Mouse (Mus musculus) C2C12 (cell line): Measurements from ENCODE around the gene Gm10570. TPM values are rescaled to one million over a fixed set of nuclear protein-coding genes. Genes with fewer than 3 reads are reported as not detected.

Experiments
- H3K27me3 ChIP-seq: one replicate; pipeline ENCODE4 v1.6.1; 2011; ENCODE audit not compliant: control insufficient read depth, insufficient read depth, insufficient read length
- H3K36me3 ChIP-seq: one replicate; pipeline ENCODE4 v1.6.1; 2011; ENCODE audit not compliant: control insufficient read depth, insufficient read depth
- H3K4me3 ChIP-seq: one replicate; pipeline ENCODE4 v1.5.1; 2011; ENCODE audit warnings: mild to moderate bottlenecking, control low read depth; ENCODE audit not compliant: poor library complexity, insufficient read depth, severe bottlenecking
- H3K79me2 ChIP-seq: one replicate; pipeline ENCODE4 v1.6.1; 2011; ENCODE audit not compliant: control insufficient read depth, insufficient read depth
- H3K79me3 ChIP-seq: one replicate; pipeline ENCODE4 v1.6.1; 2011; ENCODE audit warnings: low read depth, control low read depth
- H3ac ChIP-seq: one replicate; pipeline ENCODE3; 2011; ENCODE audit warnings: low read depth; ENCODE audit not compliant: control insufficient read depth, insufficient read length
- CEBPB ChIP-seq: IDR thresholded peaks from one replicate; pipeline ENCODE4 v1.6.1; 2011; ENCODE audit warnings: low read depth, mild to moderate bottlenecking, control low read depth, moderate library complexity
- CTCF ChIP-seq: IDR thresholded peaks from one replicate; pipeline ENCODE4 v1.5.1; 2011; ENCODE audit not compliant: control insufficient read depth, insufficient read depth, insufficient read length
- FOSL1 ChIP-seq: IDR thresholded peaks from one replicate; pipeline ENCODE4 v1.8.0; 2011; ENCODE audit warnings: mild to moderate bottlenecking, low read length; ENCODE audit not compliant: poor library complexity, insufficient read depth, severe bottlenecking
- MAX ChIP-seq: IDR thresholded peaks from one replicate; pipeline ENCODE4 v1.6.1; 2011; ENCODE audit warnings: mild to moderate bottlenecking, control low read depth
- MYOD1 ChIP-seq: IDR thresholded peaks from one replicate; pipeline ENCODE4 v1.6.1; 2011; ENCODE audit warnings: low read depth; ENCODE audit not compliant: control insufficient read depth, insufficient read length
- MYOG ChIP-seq: IDR thresholded peaks from one replicate; pipeline ENCODE4 v1.6.1; 2011; ENCODE audit not compliant: control insufficient read depth, insufficient read length; ENCODE audit errors: extremely low read depth
- USF1 ChIP-seq: IDR thresholded peaks from one replicate; pipeline ENCODE4 v1.6.1; 2011; ENCODE audit warnings: low read depth, mild to moderate bottlenecking, control low read depth, moderate library complexity
- polyA plus RNA-seq: library from polyadenylated mRNA; unstranded; fragments of >200 nt; fragmentation: generic; extraction: Trizol; gene quantifications from one replicate; pipeline ENCODE4 v1.2.1, GENCODE M21; 2012; ENCODE audit warnings: missing spikeins

The Gm10570 gene
- polyA plus RNA-seq, 1 experiment, result not detected

DNA sequence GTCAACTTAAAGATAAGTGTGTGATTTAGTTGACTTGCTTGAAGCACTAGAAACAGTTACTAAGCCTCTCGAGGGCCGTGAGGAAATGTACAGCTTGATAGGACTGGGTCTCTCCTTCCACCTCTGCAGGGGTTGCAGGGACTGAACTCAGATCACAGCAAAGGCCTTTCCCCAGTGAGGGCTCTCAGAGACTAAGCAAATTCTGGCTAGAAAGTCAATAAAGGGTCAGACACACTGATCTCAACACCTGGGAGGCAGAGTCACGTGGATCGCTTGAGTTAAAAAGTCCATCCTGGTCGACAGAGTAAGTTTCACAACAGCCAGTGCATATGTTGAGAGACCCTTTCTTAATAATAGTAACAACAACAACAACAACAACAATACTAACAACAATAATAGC lies 27.4 kb upstream of the Gm10570 start:
- Histone ChIP-seq H3K27me3 (no peaks in the 10 kb centered on the region), H3K4me3 (no peak overlapping the region), H3K79me3 (no peaks in the 10 kb centered on the region), H3ac (no peak overlapping the region), H3K79me2 (no peaks in the 10 kb centered on the region), H3K36me3 (peaks cover 25% of the 10 kb centered on the region)
- no peak for TF ChIP-seq MYOD1
- TF ChIP-seq FOSL1, result no peak
- TF ChIP-seq MAX, result no peak
- no peak for TF ChIP-seq CEBPB
- no peak for TF ChIP-seq USF1
- TF ChIP-seq CTCF, result no peak
- TF ChIP-seq MYOG, result no peak

GRCm38 (mm10) chr4:130327366-130327765 lies 18.9 kb upstream of the Gm10570 start:
- H3K27me3 ChIP-seq, result no peaks in the 10 kb centered on the region
- H3K79me2 ChIP-seq, result no peaks in the 10 kb centered on the region
- no peaks in the 10 kb centered on the region for H3K79me3 ChIP-seq
- H3K4me3 ChIP-seq, result no peak overlapping the region
- no peak overlapping the region for H3ac ChIP-seq
- peaks cover 34% of the 10 kb centered on the region for H3K36me3 ChIP-seq
- TF ChIP-seq MYOD1 (no peak), FOSL1 (no peak), MAX (no peak)

DNA sequence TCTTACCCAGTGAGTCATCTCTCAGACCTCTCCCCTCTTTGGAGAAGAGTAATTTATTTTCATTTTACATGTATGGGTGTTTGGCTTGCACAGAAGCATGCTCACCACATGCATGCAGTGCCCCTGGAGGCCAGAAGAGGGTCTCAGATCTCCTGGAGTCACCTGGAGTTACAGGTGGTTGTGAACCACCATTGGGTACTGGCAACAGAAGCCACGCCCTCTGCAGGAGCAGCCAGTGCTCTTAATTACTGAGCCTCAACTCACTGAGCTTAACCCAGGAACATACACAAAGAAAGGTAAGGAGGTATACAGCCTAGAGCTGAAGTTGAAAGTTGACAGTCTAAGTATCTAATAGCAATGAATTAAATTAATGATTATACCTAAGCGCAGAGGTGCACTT lies 17.0 kb upstream of the Gm10570 start:
- no peak overlapping the region for H3K4me3 ChIP-seq
- no peaks in the 10 kb centered on the region for H3K27me3 ChIP-seq
- H3ac ChIP-seq, result no peak overlapping the region
- H3K36me3 ChIP-seq, result peaks cover 29% of the 10 kb centered on the region
- H3K79me3 ChIP-seq, result no peaks in the 10 kb centered on the region
- no peaks in the 10 kb centered on the region for H3K79me2 ChIP-seq
- TF ChIP-seq CTCF (no peak), FOSL1 (no peak), MYOG (no peak), CEBPB (no peak), MAX (no peak), USF1 (no peak)

- H3ac ChIP-seq, result no peak overlapping the region
- H3K27me3 ChIP-seq, result no peaks in the 10 kb centered on the region
- no peak overlapping the region for H3K4me3 ChIP-seq
- TF ChIP-seq CEBPB (no peak), MAX (no peak), MYOD1 (no peak), FOSL1 (no peak), USF1 (no peak), MYOG (no peak), CTCF (no peak)
- H3K79me2 ChIP-seq, result no peaks in the 10 kb centered on the region
- no peaks in the 10 kb centered on the region for H3K79me3 ChIP-seq
- H3K36me3 ChIP-seq, result peaks cover 21% of the 10 kb centered on the region
Observed at GRCm38 (mm10) chr4:130323607-130324006, 15.1 kb upstream of the Gm10570 start.

DNA sequence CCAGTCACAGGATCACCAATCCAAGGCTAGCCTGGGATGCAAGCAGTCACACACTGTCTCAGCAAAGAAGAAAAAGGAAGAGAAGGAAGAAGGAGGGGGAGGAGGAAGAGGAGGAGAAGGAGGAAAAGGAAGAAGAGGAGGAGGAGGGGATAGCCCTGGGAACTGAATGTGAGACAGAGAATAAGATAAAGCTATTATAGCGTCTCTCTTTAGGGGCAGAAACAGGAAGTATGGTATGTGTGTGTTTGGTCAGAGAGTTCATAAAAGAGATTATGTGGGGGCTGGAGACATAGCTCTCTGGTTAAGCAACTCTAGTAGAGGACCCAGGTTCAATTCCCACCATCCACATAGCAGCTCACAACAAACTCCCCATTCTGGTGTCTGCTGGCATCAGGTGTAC lies 14.7 kb upstream of the Gm10570 start:
- H3K36me3 ChIP-seq, result peaks cover 21% of the 10 kb centered on the region
- H3K4me3 ChIP-seq, result no peak overlapping the region
- H3K79me2 ChIP-seq, result no peaks in the 10 kb centered on the region
- TF ChIP-seq MAX (no peak), FOSL1 (no peak), CEBPB (no peak), CTCF (no peak), MYOD1 (no peak), USF1 (no peak), MYOG (no peak)
- no peaks in the 10 kb centered on the region for H3K79me3 ChIP-seq
- H3ac ChIP-seq, result no peak overlapping the region
- no peaks in the 10 kb centered on the region for H3K27me3 ChIP-seq

GRCm38 (mm10) chr4:130322567-130322966 lies 14.1 kb upstream of the Gm10570 start:
- Histone ChIP-seq H3K4me3 (no peak overlapping the region), H3ac (no peak overlapping the region), H3K27me3 (no peaks in the 10 kb centered on the region), H3K79me2 (no peaks in the 10 kb centered on the region), H3K79me3 (no peaks in the 10 kb centered on the region), H3K36me3 (peaks cover 21% of the 10 kb centered on the region)
- TF ChIP-seq CTCF (no peak), MYOG (no peak), CEBPB (no peak), FOSL1 (no peak), USF1 (no peak), MYOD1 (no peak), MAX (no peak)

- TF ChIP-seq CEBPB, result no peak
- TF ChIP-seq FOSL1, result no peak
- no peak for TF ChIP-seq CTCF
- no peak for TF ChIP-seq USF1
- no peak for TF ChIP-seq MYOG
- TF ChIP-seq MYOD1, result no peak
- no peak for TF ChIP-seq MAX
- Histone ChIP-seq H3K79me3 (no peaks in the 10 kb centered on the region), H3K27me3 (no peaks in the 10 kb centered on the region), H3ac (no peak overlapping the region), H3K36me3 (peaks cover 17% of the 10 kb centered on the region), H3K79me2 (no peaks in the 10 kb centered on the region), H3K4me3 (no peak overlapping the region)
Observed at GRCm38 (mm10) chr4:130321640-130322039, 13.2 kb upstream of the Gm10570 start.
